Comparison of ENCODE assay signal across 8 mouse cellular contexts in genomic region chr2:71787156-71787590, GRCm38 (mm10). TPM values are rescaled to one million over a fixed set of nuclear protein-coding genes. Genes with fewer than 3 reads are reported as not detected.
A peak's percentile ranks its signal among the peaks of the same experiment; 100 is the strongest.
DNase-seq lines count a peak whose midpoint lies in the region; ATAC-seq lines count a peak whose summit lies in the region.

No protein-coding gene starts in this region.

- H3K4me3 ChIP-seq in heart, embryonic 12.5 days: peak overlapping the region; percentile 80
- H3K4me3 ChIP-seq in megakaryocyte, embryonic 14.5 days (replicated peaks): peak overlapping the region; percentile 99
- peak overlapping the region; percentile 77 for H3K4me3 ChIP-seq in stomach, embryonic 14.5 days (ENCODE audit: low read depth, low read length)

- DNase-seq in cerebellum, adult 11-12 months: peak; percentile 35
- no peak for DNase-seq in cerebellum, adult 18-20 months
- peak; percentile 66 for DNase-seq in MN1 (ENCODE audit: low spot score)
- DNase-seq in kidney, postnatal 4 days: peak; percentile 64 to 76

- H3K36me3 ChIP-seq in heart, embryonic 12.5 days: peaks cover 3% of the 10 kb centered on the region
- peaks cover 42% of the 10 kb centered on the region for H3K36me3 ChIP-seq in megakaryocyte, embryonic 14.5 days (replicated peaks; ENCODE audit: low read length)
- H3K36me3 ChIP-seq in stomach, embryonic 14.5 days (ENCODE audit: control insufficient read depth, insufficient read depth, low read length): no peaks in the 10 kb centered on the region

- peak overlapping the region; percentile 87 for H3K9ac ChIP-seq in heart, embryonic 12.5 days
- peak overlapping the region; percentile 73 for H3K9ac ChIP-seq in stomach, embryonic 14.5 days (replicated peaks; ENCODE audit: low read depth, low read length)

- under 1% methylated on average over 40 of the region's 40 CpGs for WGBS in heart, embryonic 12.5 days
- WGBS in stomach, embryonic 14.5 days: under 1% methylated on average over 40 of the region's 40 CpGs

- H3K27me3 ChIP-seq in heart, embryonic 12.5 days (replicated peaks): 0 out of 2 replicates have a peak, but pooled peaks cover 3% of the 10 kb centered on the region
- no peaks in the 10 kb centered on the region for H3K27me3 ChIP-seq in megakaryocyte, embryonic 14.5 days (replicated peaks)
- H3K27me3 ChIP-seq in stomach, embryonic 14.5 days (ENCODE audit: control insufficient read depth, insufficient read depth, low read length): no peaks in the 10 kb centered on the region

- ATAC-seq in common myeloid progenitor, adult 5-6 weeks (replicated peaks; ENCODE audit: low read depth, poor library complexity, severe bottlenecking): peak; percentile 53
- peak; percentile 73 for ATAC-seq in heart, embryonic 12.5 days (ENCODE audit: insufficient number of reproducible peaks, low FRiP score)
- peak; percentile 71 for ATAC-seq in stomach, embryonic 14.5 days (ENCODE audit: insufficient number of reproducible peaks, insufficient read depth, low FRiP score, low read depth)

- H3K4me1 ChIP-seq in heart, embryonic 12.5 days (replicated peaks): peaks cover 23% of the 10 kb centered on the region
- peaks cover 59% of the 10 kb centered on the region for H3K4me1 ChIP-seq in megakaryocyte, embryonic 14.5 days
- H3K4me1 ChIP-seq in stomach, embryonic 14.5 days (ENCODE audit: control insufficient read depth, insufficient read depth, low read length): 0 out of 2 replicates have a peak, but pooled peaks cover 8% of the 10 kb centered on the region

- peak overlapping the region; percentile 83 for H3K4me2 ChIP-seq in heart, embryonic 12.5 days
- peak overlapping the region; percentile 89 for H3K4me2 ChIP-seq in stomach, embryonic 14.5 days (replicated peaks; ENCODE audit: low read depth, low read length)

- H3K9me3 ChIP-seq in heart, embryonic 12.5 days (replicated peaks): no peaks in the 10 kb centered on the region
- H3K9me3 ChIP-seq in megakaryocyte, embryonic 14.5 days: no peaks in the 10 kb centered on the region; the same call in 1 of the 2 replicates
- no peaks in the 10 kb centered on the region for H3K9me3 ChIP-seq in stomach, embryonic 14.5 days (ENCODE audit: control insufficient read depth, low read depth, low read length)

- peak overlapping the region; percentile 77 for H3K27ac ChIP-seq in heart, embryonic 12.5 days (ENCODE audit: poor library complexity, severe bottlenecking)
- H3K27ac ChIP-seq in stomach, embryonic 14.5 days (ENCODE audit: low read length): peak overlapping the region; percentile 77

RNA-seq across cellular contexts. Expression of gene Itga6, which starts 41.8 kb away (rescaled TPM):
- total RNA-seq in common myeloid progenitor, adult 5-6 weeks (2017): 66.4 and 70.6 TPM in 2 replicates
- 115 and 130 TPM in 2 replicates for polyA plus RNA-seq in heart, embryonic 12.5 days (2016; fragmentation: Nextera tagmentation; extraction: Ambion mirVana)
- 75.0 and 110 TPM in 2 replicates for polyA plus RNA-seq in megakaryocyte, embryonic 14.5 days (2012; ENCODE audit: insufficient read depth, low replicate concordance)
- 65.5 and 77.0 TPM in 2 replicates for polyA plus RNA-seq in stomach, embryonic 14.5 days (2014; fragmentation: Nextera tagmentation; extraction: Ambion mirVana)

Comparison
In these comparisons a context has a peak if more than half of its experiments do, and no peak if none do; other contexts are left out.
1. DNase-seq: peak in cerebellum, adult 11-12 months (single experiment), MN1 (single experiment) and kidney, postnatal 4 days (2 of 2); none in cerebellum, adult 18-20 months (0 of 2).
2. Peak in every context shown above with its lines, with median percentiles within 50 percentile points of each other: ATAC-seq and H3K4me3 ChIP-seq.